Mouse (Mus musculus): ENCODE results near the gene Tcam1.

DNA sequence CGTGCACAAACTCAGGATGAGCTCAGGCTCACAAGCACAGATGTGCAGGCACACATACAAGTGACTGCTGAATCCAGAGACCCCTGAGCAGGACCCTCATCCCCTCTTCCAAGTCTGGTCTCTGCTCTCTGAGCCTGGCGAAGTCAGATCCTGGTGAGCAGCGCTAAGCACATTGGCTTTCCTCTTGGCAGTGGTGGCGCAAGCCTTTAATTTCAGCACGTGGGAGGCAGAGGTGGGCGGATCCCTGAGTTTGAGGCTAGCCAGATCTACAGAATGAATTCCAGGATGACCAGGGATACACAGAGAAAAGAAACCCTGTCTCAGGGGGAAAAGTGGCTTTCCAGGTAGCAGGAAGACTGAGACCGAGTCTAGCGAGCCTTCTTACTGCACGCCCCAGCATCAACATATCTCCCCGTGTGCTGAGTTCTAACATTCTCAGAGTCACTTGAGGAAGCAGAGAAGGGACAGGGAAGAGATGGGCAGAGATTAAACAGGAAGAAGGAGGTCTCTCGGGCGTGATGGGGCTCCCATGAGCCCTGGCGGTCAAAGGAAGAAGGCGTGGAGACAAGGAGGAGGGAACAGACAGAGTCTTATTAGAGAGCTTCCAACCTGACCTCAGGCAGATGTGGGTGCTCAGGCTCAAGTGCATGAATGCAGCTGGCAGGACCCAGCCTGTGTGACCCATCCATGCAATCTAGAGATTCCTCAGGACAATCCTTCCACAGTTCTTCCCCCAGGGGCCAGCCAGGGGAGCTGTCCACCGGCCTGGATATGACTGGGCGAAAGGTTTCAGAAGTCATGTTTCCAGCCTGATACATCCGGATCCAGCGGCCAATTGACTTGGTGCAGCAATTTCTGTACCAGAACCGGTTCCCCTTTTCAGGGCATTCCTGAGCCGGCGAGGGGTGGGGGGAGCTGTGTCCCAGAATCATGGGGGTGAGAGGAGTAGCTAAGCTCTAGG lies 42.2 kb downstream of the Tcam1 start:
- TF ChIP-seq USF1 (IDR thresholded peaks at IDR 0.05; ENCODE audit: low read depth) (no peak), MYOG (IDR thresholded peaks at IDR 0.05; ENCODE audit: control insufficient read depth, extremely low read depth, insufficient read length) (no peak), FOSL1 (IDR thresholded peaks at IDR 0.05; ENCODE audit: insufficient read depth, low read length, poor library complexity, severe bottlenecking) (no peak), CTCF (IDR thresholded peaks at IDR 0.05; ENCODE audit: control insufficient read depth, insufficient read depth, insufficient read length) (no peak), MYOD1 (IDR thresholded peaks at IDR 0.05; ENCODE audit: control insufficient read depth, insufficient read length, low read depth) (no peak), CEBPB (IDR thresholded peaks at IDR 0.05; ENCODE audit: low read depth) (no peak), MAX (IDR thresholded peaks at IDR 0.05) (no peak)

Data from C2C12 (cell line).